Mouse (Mus musculus) forebrain, embryonic 11.5 days (tissue): ENCODE data around the gene Tcte1. TPM values are rescaled to one million over a fixed set of nuclear protein-coding genes. Genes with fewer than 3 reads are reported as not detected.

ENCODE experiments used
- ATAC-seq: fragments of 200-750 bp; cut with Nextera tagmentation; replicated peaks from 2 replicates; pipeline ENCODE4 v1.8.0; 2017; ENCODE audit warnings: moderate TSS enrichment; ENCODE audit not compliant: low FRiP score
- DNase-seq: peaks from one replicate; pipeline ENCODE4 v3.0.0-alpha.2; 2017; ENCODE audit warnings: low spot score
- H3K27ac ChIP-seq: fragments of 300-500 bp; sonication (generic); 2 replicates; pipeline ENCODE4 v1.5.1; 2014; ENCODE audit warnings: low read depth, low read length
- H3K27me3 ChIP-seq: fragments of 300-500 bp; sonication (generic); 2 replicates; pipeline ENCODE4 v1.6.1; 2014; ENCODE audit warnings: mild to moderate bottlenecking, low read length, mixed read lengths; ENCODE audit not compliant: control insufficient read depth, insufficient read depth
- H3K36me3 ChIP-seq: fragments of 300-500 bp; sonication (generic); 2 replicates; pipeline ENCODE4 v1.6.1; 2014; ENCODE audit warnings: mild to moderate bottlenecking, low read length, moderate library complexity, mixed read lengths; ENCODE audit not compliant: control insufficient read depth, insufficient read depth
- H3K4me1 ChIP-seq: fragments of 300-500 bp; sonication (generic); replicated peaks from 2 replicates; pipeline ENCODE4 v1.6.1; 2014; ENCODE audit warnings: low read length, mixed read lengths; ENCODE audit not compliant: control insufficient read depth, insufficient read depth
- H3K4me2 ChIP-seq: fragments of 300-500 bp; sonication (generic); 2 replicates; pipeline ENCODE4 v1.6.1; 2014; ENCODE audit warnings: low read depth, mild to moderate bottlenecking, low read length, moderate library complexity, mixed read lengths; ENCODE audit not compliant: severe bottlenecking
- H3K4me3 ChIP-seq: fragments of 300-500 bp; sonication (generic); 2 replicates; pipeline ENCODE4 v1.5.1; 2014; ENCODE audit warnings: low read depth, low read length
- H3K9ac ChIP-seq: fragments of 300-500 bp; sonication (generic); 2 replicates; pipeline ENCODE4 v1.6.1; 2014; ENCODE audit warnings: low read length
- H3K9me3 ChIP-seq: fragments of 300-500 bp; sonication (generic); 2 replicates; pipeline ENCODE4 v1.6.1; 2016; ENCODE audit warnings: low read length, mixed read lengths; ENCODE audit not compliant: control insufficient read depth
- WGBS: fragments of 180-500 bp; shearing (Covaris S2); extraction: QIAGEN DNeasy Blood & Tissue Kit; methylation state at CpG from one replicate; pipeline ENCODE4 v1.1.7; 2014; 5-methylcytosine and 5-hydroxymethylcytosine counted together
- polyA plus RNA-seq: library from polyadenylated mRNA; unstranded; fragments of >200 nt; fragmentation: Nextera tagmentation; extraction: Ambion mirVana; gene quantifications from 2 replicates; pipeline ENCODE4 v1.2.1, GENCODE M21; 2014

Tcte1 gene
- polyA plus RNA-seq, 1 experiment from 2014 or later: 0.95 TPM

DNA sequence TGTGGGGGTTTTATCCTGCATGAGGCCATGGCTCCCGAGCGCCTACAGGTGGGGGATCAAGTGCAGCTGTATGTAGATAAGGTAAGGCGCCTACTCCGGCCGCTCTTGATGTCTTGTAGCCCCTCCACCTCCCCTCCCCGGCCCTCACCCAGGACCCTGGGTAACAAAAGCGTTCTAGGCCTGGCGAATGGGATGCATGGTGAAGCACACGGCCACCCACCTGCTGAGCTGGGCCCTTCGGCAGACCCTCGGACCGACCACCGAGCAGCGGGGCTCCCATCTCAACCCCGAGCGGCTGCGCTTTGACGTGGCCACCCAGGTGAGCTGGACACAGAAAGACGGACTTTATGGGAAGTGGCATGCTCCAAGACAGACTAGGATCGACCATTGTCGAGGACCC is 6.1 kb upstream of the Tcte1 start:
- no peaks in the 10 kb centered on the region for H3K27me3 ChIP-seq
- DNase-seq (no peak), ATAC-seq (no peak)
- H3K4me3 ChIP-seq: no peak overlapping the region
- H3K4me1 ChIP-seq: no peaks in the 10 kb centered on the region
- H3K9ac ChIP-seq: no peak overlapping the region
- H3K4me2 ChIP-seq: no peak overlapping the region
- no peaks in the 10 kb centered on the region for H3K9me3 ChIP-seq
- no peak overlapping the region for H3K27ac ChIP-seq
- H3K36me3 ChIP-seq: no peaks in the 10 kb centered on the region
- WGBS: 94% methylated on average over 21 of the region's 21 CpGs

- no peak for DNase-seq
- Histone ChIP-seq H3K4me3 (no peak overlapping the region), H3K9ac (no peak overlapping the region), H3K36me3 (no peaks in the 10 kb centered on the region), H3K27me3 (no peaks in the 10 kb centered on the region), H3K4me1 (no peaks in the 10 kb centered on the region), H3K27ac (no peak overlapping the region), H3K9me3 (no peaks in the 10 kb centered on the region), H3K4me2 (no peak overlapping the region)
- 90% methylated on average over 28 of the region's 28 CpGs for WGBS
- ATAC-seq: no peak
These were observed 5.6 kb upstream of the Tcte1 start for GRCm38 (mm10) chr17:45517549-45518215.

DNA sequence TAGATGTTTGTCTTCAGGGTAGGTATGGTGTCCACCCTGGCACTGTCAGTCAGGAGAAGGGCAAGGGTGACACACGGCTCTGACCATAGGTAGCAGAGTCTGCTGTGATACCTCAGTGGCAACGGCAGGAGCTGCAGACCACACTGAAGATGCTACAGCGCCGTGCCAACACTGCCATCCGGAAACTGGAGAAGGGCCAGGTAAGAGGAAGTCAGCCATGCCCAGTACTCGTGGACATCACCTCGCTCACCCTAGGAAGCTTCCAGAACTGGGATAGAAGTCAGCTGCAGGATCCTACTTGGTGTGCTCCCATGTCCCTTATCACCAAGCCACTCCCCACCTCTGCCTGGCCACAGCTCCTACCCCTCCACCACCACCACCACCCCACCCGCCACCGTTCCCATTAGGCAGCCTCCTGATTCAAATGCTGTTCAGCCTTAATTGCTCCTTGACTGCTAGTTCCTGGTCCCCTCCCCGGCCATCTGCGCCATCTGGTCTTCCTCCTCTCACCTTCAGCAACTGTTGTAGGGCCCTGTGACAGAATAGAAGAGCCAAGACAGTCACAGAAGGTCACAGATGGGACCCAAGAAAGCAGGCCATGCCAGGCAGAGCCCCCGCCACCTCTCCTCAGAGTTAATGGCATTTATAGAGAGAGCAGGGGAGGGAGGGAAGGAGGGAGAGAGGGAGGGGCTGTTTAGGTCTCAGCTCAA is 4.3 kb upstream of the Tcte1 start:
- H3K9ac ChIP-seq: no peak overlapping the region
- no peaks in the 10 kb centered on the region for H3K36me3 ChIP-seq
- 0 out of 2 replicates have a peak, but pooled peaks cover 2% of the 10 kb centered on the region for H3K4me1 ChIP-seq
- H3K27ac ChIP-seq: no peak overlapping the region
- H3K4me2 ChIP-seq: no peak overlapping the region
- no peak for ATAC-seq
- H3K4me3 ChIP-seq: no peak overlapping the region
- no peak for DNase-seq
- H3K9me3 ChIP-seq: no peaks in the 10 kb centered on the region
- H3K27me3 ChIP-seq: no peaks in the 10 kb centered on the region
- 90% methylated on average over 12 of the region's 12 CpGs for WGBS

GRCm38 (mm10) chr17:45520136-45520535 is 3.1 kb upstream of the Tcte1 start:
- Histone ChIP-seq H3K4me1 (0 out of 2 replicates have a peak, but pooled peaks cover 2% of the 10 kb centered on the region), H3K9ac (no peak overlapping the region), H3K4me2 (no peak overlapping the region), H3K4me3 (no peak overlapping the region), H3K36me3 (no peaks in the 10 kb centered on the region), H3K27me3 (no peaks in the 10 kb centered on the region), H3K9me3 (no peaks in the 10 kb centered on the region), H3K27ac (no peak overlapping the region)
- DNase-seq (no peak), ATAC-seq (no peak)
- 82% methylated on average over 11 of the region's 11 CpGs for WGBS

GRCm38 (mm10) chr17:45524961-45525360 is 1.7 kb downstream of the Tcte1 start:
- ATAC-seq (no peak), DNase-seq (no peak)
- H3K9ac ChIP-seq: no peak overlapping the region
- no peaks in the 10 kb centered on the region for H3K9me3 ChIP-seq
- no peak overlapping the region for H3K4me2 ChIP-seq
- no peak overlapping the region for H3K4me3 ChIP-seq
- no peaks in the 10 kb centered on the region for H3K36me3 ChIP-seq
- H3K27me3 ChIP-seq: no peaks in the 10 kb centered on the region
- H3K4me1 ChIP-seq: 0 out of 2 replicates have a peak, but pooled peaks cover 4% of the 10 kb centered on the region
- 84% methylated on average over 4 of the region's 4 CpGs for WGBS
- no peak overlapping the region for H3K27ac ChIP-seq

DNA sequence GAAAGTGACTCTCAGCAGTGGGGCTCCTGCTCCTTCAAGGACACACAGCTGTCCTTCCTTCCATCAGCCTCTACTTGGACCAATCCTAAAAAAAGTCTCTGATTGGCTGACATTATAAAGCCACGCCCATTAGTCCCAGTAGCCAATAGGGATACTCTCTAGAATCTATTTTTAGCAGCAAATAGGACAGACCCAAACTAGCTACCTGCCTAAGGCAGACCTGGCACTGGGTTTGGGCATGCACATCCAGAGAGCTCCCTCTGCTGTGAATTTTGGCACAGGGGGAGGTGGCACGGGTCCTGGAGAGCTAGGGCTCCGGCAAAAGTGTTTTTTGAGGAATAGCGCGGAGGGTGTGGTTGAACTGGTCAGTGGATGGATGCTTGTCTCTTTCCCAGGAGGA is 3.3 kb downstream of the Tcte1 start:
- WGBS: 17% methylated on average over 5 of the region's 5 CpGs
- H3K4me3 ChIP-seq: no peak overlapping the region
- H3K27me3 ChIP-seq: peaks cover 4% of the 10 kb centered on the region
- H3K27ac ChIP-seq: no peak overlapping the region
- H3K9me3 ChIP-seq: no peaks in the 10 kb centered on the region
- no peak overlapping the region for H3K4me2 ChIP-seq
- DNase-seq: no peak
- H3K9ac ChIP-seq: no peak overlapping the region
- H3K4me1 ChIP-seq: 0 out of 2 replicates have a peak, but pooled peaks cover 4% of the 10 kb centered on the region
- H3K36me3 ChIP-seq: no peaks in the 10 kb centered on the region
- ATAC-seq: no peak

GRCm38 (mm10) chr17:45530346-45530782 is 7.1 kb downstream of the Tcte1 start:
- no peak for DNase-seq
- no peak overlapping the region for H3K4me3 ChIP-seq
- no peak overlapping the region for H3K4me2 ChIP-seq
- ATAC-seq: no peak
- no peaks in the 10 kb centered on the region for H3K9me3 ChIP-seq
- H3K27me3 ChIP-seq: peaks cover 6% of the 10 kb centered on the region
- no peak overlapping the region for H3K27ac ChIP-seq
- no peaks in the 10 kb centered on the region for H3K36me3 ChIP-seq
- no peak overlapping the region for H3K9ac ChIP-seq
- H3K4me1 ChIP-seq: 0 out of 2 replicates have a peak, but pooled peaks cover 2% of the 10 kb centered on the region
- 62% methylated on average over 13 of the region's 13 CpGs for WGBS

GRCm38 (mm10) chr17:45532896-45533295 is 9.7 kb downstream of the Tcte1 start:
- ATAC-seq: no peak
- no peak overlapping the region for H3K4me3 ChIP-seq
- no peaks in the 10 kb centered on the region for H3K9me3 ChIP-seq
- no peaks in the 10 kb centered on the region for H3K36me3 ChIP-seq
- no peak overlapping the region for H3K4me2 ChIP-seq
- H3K4me1 ChIP-seq: no peaks in the 10 kb centered on the region
- H3K27ac ChIP-seq: no peak overlapping the region
- no peak for DNase-seq
- no peak overlapping the region for H3K9ac ChIP-seq
- WGBS: 58% methylated on average over 15 of the region's 15 CpGs
- H3K27me3 ChIP-seq: peaks cover 6% of the 10 kb centered on the region
